Mouse (Mus musculus) ES-E14 (cell line): ENCODE results near the gene Bach2.

Source experiments
- CHD2 ChIP-seq: IDR thresholded peaks from 2 replicates; pipeline ENCODE4 v1.6.1; 2014; ENCODE audit warnings: mild to moderate bottlenecking, low read depth, low read length, inconsistent platforms
- MAFK ChIP-seq: IDR thresholded peaks from 2 replicates; pipeline ENCODE4 v1.6.1; 2014; ENCODE audit warnings: mild to moderate bottlenecking, low read depth, low read length, inconsistent platforms; ENCODE audit not compliant: insufficient read depth

DNA sequence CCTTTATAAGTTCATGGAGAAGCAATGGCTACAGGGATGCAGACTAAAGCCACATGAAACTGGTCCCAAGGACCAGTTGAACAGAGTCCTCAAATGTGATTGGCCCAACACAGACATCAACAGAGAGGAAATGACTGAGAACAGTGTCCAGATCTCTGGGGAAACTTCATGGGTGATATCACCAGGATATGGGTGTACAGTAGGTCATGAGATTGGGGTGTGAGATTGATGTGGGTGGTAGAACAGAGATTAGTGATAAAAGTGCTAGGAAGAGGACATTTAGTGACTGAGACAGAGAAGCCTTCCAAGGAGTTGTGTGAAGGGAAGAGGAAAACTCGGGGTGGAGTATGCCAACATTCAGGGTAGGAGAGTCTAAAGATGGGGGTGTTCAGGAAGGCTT lies 29.4 kb downstream of the Bach2 start:
- TF ChIP-seq CHD2 (no peak), MAFK (no peak)
